Mouse (Mus musculus): ENCODE data around the gene As3mt. TPM values are rescaled to one million over a fixed set of nuclear protein-coding genes. Genes with fewer than 3 reads are reported as not detected.
"Not testable (repeated sequence)": the region's sequence is repeated elsewhere in the genome, so short reads cannot be mapped to it uniquely, and the experiment has no call there.

Gene As3mt
- total RNA-seq, 2 experiments from 2014 or later = 73.6 to 79.9 TPM

GRCm38 (mm10) chr19:46769759-46770158 lies 62.5 kb downstream of the As3mt start:
- intact Hi-C loops (cut with DNase I) = no loop called here
- no peak for DNase-seq

- no peak for DNase-seq
- intact Hi-C loops (cut with DNase I) = no loop called here
Measured at GRCm38 (mm10) chr19:46771801-46772200, 64.5 kb downstream of the As3mt start.

- intact Hi-C loops (cut with DNase I) = no loop called here
- no peak for DNase-seq
Measured at GRCm38 (mm10) chr19:46776391-46776790, 69.1 kb downstream of the As3mt start.

- no peak for DNase-seq
- intact Hi-C loops (cut with DNase I) = no loop called here
Measured at GRCm38 (mm10) chr19:46776850-46777249, 69.6 kb downstream of the As3mt start.

- no peak for DNase-seq
- intact Hi-C loops (cut with DNase I) = no loop called here
Measured at GRCm38 (mm10) chr19:46777928-46778680, 70.8 kb downstream of the As3mt start.

GRCm38 (mm10) chr19:46779130-46779529 lies 71.9 kb downstream of the As3mt start:
- intact Hi-C loops (cut with DNase I); DNase-seq: not testable (repeated sequence)

GRCm38 (mm10) chr19:46784038-46784437 lies 76.8 kb downstream of the As3mt start:
- intact Hi-C loops (cut with DNase I) = no loop called here

GRCm38 (mm10) chr19:46784502-46784901 lies 77.2 kb downstream of the As3mt start:
- no peak for DNase-seq
- intact Hi-C loops (cut with DNase I) = no loop called here

More at GRCm38 (mm10) chr19:46784038-46784437, 76.8 kb downstream of the As3mt start:
- no peak for DNase-seq

GRCm38 (mm10) chr19:46785633-46786032 lies 78.4 kb downstream of the As3mt start:
- intact Hi-C loops (cut with DNase I) = no loop called here
- no peak for DNase-seq

- no peak for DNase-seq
- intact Hi-C loops (cut with DNase I) = loop anchor here (5.0 kb wide), 1 partner anchor 48 kb away; no protein-coding TSS in a partner anchor
Measured at GRCm38 (mm10) chr19:46789782-46790181, 82.5 kb downstream of the As3mt start.

Other genes with a start within 250 kb of the As3mt start
- gene Trim8, start 205.8 kb upstream of the As3mt start, total RNA-seq (2021) = 10 to 100 TPM; 47.6 to 50.0 TPM
- gene Arl3, start 134.3 kb upstream of the As3mt start, total RNA-seq (2021) = 10 to 100 TPM; 29.7 to 30.0 TPM
- 1 to 10 TPM; 4.1 to 5.3 TPM for gene Sfxn2, start 134.1 kb upstream of the As3mt start, total RNA-seq (2021)
- gene Wbp1l, start 108.4 kb upstream of the As3mt start, total RNA-seq (2021) = 10 to 100 TPM; 60.3 to 68.7 TPM
- not detected for gene Cyp17a1, start 34.3 kb upstream of the As3mt start, total RNA-seq (2021)
- 1 to 10 TPM; 8.7 to 9.6 TPM for gene Borcs7, start 17.6 kb upstream of the As3mt start, total RNA-seq (2021)
- 1 to 10 TPM; 6.4 to 7.2 TPM for gene Cnnm2, start 54.1 kb downstream of the As3mt start, total RNA-seq (2021)

Measured in heart, postnatal 14 days (tissue).